Mouse (Mus musculus) olfactory bulb, adult 2 months (tissue): ENCODE measurements at regions not wholly inside any gene's neighbourhood (a gene's known extent, or its start where the extent isn't known, plus 50 kb on each side); places are given as distances from the start of the nearest gene placed in this dataset.

Source experiments
- H3K27ac ChIP-seq: fragments of 200-500 bp; 2 replicates; pipeline ENCODE4 v1.5.1; 2012; ENCODE audit warnings: low read depth, low read length; ENCODE audit not compliant: insufficient read depth
- H3K4me1 ChIP-seq: fragments of 200-500 bp; 2 replicates; pipeline ENCODE4 v1.6.1; 2012; ENCODE audit warnings: low read length; ENCODE audit not compliant: control insufficient read depth, insufficient read depth
- H3K4me3 ChIP-seq: fragments of 200-500 bp; 2 replicates; pipeline ENCODE4 v1.5.1; 2012; ENCODE audit warnings: mild to moderate bottlenecking, low read depth, low read length, moderate library complexity; ENCODE audit not compliant: insufficient read depth
- CTCF ChIP-seq: fragments of 200-500 bp; IDR thresholded peaks from 2 replicates; pipeline ENCODE4 v1.5.1; 2012; ENCODE audit warnings: low read depth, mild to moderate bottlenecking, low read length, moderate library complexity; ENCODE audit not compliant: insufficient read depth
- POLR2A ChIP-seq: fragments of 200-500 bp; IDR thresholded peaks from 2 replicates; pipeline ENCODE4 v1.6.1; 2012; ENCODE audit warnings: mild to moderate bottlenecking, low read depth, low read length, moderate library complexity; ENCODE audit not compliant: insufficient read depth
- WGBS: fragments of 180-500 bp; shearing (Covaris S2); methylation state at CpG from one replicate; pipeline ENCODE4 v1.1.7; 2018; 5-methylcytosine and 5-hydroxymethylcytosine counted together

DNA sequence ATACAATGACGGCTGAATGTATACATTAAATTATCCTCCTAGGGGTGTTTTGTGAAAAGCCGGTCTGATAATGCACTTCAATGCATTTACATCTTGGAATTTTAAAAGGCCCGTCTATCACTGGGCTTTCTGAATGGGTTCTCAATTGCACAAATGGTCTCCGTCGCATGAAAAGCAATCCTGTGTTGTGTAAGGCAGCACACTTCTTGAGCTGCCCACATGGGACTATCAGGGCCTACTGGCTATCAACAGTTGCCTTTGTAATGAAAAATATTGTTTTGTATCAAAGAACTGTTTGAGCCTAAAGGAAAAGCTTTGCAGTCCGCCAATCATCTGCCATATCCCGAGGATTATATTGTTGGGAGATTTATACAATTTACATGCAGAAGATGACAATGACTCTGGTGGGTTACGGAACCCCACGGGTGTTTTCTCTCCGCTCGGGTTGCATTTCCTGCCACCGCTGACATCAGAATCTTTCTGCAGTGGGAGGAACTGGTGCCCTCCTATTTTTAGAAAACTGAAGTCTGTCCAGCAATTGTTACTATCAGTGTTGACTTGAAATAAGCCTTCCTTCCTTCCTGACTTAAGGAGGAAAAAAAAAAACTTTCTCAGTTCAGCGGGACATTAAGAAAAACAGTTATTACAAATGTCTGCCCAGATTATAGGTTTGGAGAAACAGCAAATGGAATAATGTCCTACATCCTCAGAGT lies 118.7 kb downstream of the Tmem26 start:
- 17% methylated on average over 13 of the region's 13 CpGs for WGBS
- Histone ChIP-seq H3K27ac (no peak overlapping the region), H3K4me3 (no peak overlapping the region), H3K4me1 (peaks cover 2% of the 10 kb centered on the region; the same call in 1 of the 2 replicates)
- no peak for TF ChIP-seq POLR2A
- no peak for TF ChIP-seq CTCF

DNA sequence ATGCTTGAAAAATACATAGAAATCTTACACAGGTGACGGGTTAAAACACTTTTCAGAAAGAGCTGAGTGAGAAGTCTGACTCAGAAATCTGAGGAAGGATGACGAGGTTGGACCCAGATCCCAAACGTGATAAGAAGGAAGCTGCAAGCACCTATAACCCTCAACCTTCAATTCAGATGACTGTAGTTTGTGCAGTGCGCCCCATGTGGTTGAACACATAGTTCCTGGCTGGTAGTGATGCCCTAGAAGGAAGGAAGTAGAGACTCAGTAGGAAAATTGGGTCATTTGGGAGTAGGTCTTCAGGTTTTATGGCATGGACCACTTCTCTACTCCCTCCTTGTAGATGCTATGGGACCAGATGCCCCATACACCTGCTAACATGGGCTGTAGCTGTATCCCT lies 120.6 kb downstream of the Tmem26 start:
- WGBS: 85% methylated on average over 4 of the region's 4 CpGs
- TF ChIP-seq CTCF (no peak), POLR2A (no peak)

DNA sequence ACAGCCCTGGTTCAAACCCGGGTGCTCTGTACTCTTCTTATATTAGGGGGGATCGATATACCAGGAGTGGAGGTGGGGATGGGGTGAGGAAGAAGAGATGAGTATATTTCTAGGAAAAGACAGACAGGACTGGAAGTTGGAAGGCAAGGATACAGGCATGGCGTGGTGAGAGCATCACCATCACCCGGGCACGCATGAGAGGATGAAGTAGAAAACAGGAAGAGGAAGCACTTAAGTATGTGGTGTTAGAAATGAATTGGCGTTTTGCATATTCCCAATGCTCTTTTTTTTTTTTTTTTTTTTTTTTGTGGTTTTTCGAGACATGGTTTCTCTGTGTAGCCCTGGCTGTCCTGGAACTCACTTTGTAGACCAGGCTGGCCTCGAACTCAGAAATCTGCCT lies 121.2 kb downstream of the Tmem26 start:
- WGBS: 92% methylated on average over 8 of the region's 8 CpGs
- Histone ChIP-seq H3K4me1 (peaks cover 2% of the 10 kb centered on the region; the same call in 1 of the 2 replicates), H3K4me3 (no peak overlapping the region), H3K27ac (no peak overlapping the region)
- TF ChIP-seq CTCF (no peak), POLR2A (no peak)

More for the DNA sequence above, 120.6 kb downstream of the Tmem26 start:
- H3K4me1 ChIP-seq: peaks cover 2% of the 10 kb centered on the region; the same call in 1 of the 2 replicates
- H3K4me3 ChIP-seq: no peak overlapping the region
- H3K27ac ChIP-seq: no peak overlapping the region

DNA sequence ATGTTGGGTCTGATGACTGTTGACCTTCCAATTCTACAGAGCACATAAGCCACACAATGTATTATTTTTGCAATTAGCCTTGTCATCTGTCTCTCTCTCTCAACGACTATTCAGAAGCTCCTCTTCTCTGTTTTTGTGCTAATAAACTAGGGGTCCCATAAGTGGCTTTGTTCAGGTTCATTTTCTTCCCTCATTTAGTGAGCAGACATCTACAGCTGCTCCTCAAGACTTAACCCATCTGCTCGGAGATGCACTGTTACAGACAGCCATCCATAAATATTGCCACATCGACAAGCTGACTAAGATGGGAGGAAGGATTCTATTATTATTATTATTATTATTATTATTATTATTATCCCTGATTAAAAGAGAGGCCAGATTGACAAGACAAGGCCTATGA lies 127.7 kb downstream of the Tmem26 start:
- Histone ChIP-seq H3K27ac (no peak overlapping the region), H3K4me1 (no peaks in the 10 kb centered on the region), H3K4me3 (no peak overlapping the region)
- no peak for TF ChIP-seq CTCF
- no peak for TF ChIP-seq POLR2A
- WGBS: 83% methylated on average over 3 of the region's 3 CpGs

DNA sequence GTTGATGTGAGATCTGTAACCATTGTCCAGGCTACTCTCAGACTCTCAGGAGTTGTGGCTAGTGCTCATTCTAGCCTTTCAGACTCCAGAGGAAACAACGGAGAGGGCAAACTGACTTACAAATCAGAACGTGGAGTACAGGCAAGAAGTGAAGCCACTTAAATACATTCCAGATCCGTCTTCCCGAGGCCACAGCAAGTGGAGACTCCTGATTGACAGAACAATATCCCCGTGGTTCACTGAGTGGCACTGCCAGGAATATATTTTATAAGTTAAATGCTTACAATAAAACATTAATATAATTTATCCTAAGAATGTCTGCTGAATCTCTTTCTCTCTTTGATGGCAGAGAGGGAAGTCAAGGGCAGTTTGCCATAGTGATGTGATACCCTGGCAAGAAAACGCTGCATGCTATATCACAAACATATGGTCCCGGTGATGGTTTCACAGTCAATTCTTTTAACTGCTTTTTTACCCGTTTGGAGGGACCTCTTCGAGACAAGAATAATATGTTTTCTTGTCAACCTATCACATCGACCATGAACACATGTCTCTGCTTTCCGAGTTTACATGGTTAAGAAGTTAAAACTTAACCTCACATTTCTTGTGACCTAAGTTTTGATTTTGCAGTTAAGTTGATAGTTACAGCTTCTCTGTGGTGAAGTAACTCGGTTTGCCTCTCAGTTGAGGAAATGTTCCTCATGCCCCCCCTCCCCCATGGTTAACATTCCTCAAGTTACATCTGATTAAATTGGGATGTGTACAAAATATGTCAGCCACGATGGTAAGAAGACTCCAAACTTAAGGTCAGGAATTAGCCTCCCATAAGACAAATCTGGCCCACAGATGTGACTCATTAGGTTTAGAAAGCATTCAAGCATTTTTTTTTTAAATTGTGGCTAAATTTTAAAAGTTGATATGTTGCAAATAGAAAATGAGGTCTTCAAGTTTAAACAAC lies 132.8 kb downstream of the Tmem26 start:
- Histone ChIP-seq H3K27ac (no peak overlapping the region), H3K4me3 (no peak overlapping the region), H3K4me1 (no peaks in the 10 kb centered on the region)
- TF ChIP-seq POLR2A: no peak
- TF ChIP-seq CTCF: no peak
- 80% methylated on average over 13 of the region's 13 CpGs for WGBS

GRCm38 (mm10) chr10:68864606-68865378 lies 141.3 kb downstream of the Tmem26 start:
- no peak for TF ChIP-seq CTCF
- no peak overlapping the region for H3K27ac ChIP-seq
- H3K4me1 ChIP-seq: no peaks in the 10 kb centered on the region
- WGBS: 64% methylated on average over 8 of the region's 8 CpGs
- H3K4me3 ChIP-seq: no peak overlapping the region

GRCm38 (mm10) chr10:68865776-68866175 lies 142.3 kb downstream of the Tmem26 start:
- 65% methylated on average over 5 of the region's 5 CpGs for WGBS
- no peaks in the 10 kb centered on the region for H3K4me1 ChIP-seq
- H3K27ac ChIP-seq: no peak overlapping the region
- TF ChIP-seq POLR2A (no peak), CTCF (no peak)
- no peak overlapping the region for H3K4me3 ChIP-seq

DNA sequence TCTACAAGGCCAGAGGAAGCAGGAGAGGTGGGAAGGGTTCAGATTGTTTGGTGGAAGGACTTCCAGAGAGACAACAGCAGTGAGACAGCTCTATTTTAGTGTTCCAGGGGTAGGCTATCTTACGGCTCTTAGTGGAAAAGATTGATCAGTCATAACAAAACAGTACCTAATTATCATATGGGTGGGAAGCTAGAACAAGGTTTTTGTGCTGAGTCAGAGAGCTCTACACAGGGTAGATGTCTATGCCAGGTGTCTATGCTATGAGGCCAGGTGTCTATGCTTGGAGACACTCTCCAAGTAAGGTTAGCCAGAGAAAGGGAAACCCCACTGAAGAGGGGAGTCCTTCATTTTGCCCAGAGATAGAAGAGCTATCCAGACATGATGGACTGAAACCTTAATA lies 143.9 kb downstream of the Tmem26 start:
- H3K27ac ChIP-seq: no peak overlapping the region
- no peaks in the 10 kb centered on the region for H3K4me1 ChIP-seq
- TF ChIP-seq POLR2A: no peak
- no peak overlapping the region for H3K4me3 ChIP-seq
- WGBS: 93% methylated on average over 1 of the region's 1 CpGs

DNA sequence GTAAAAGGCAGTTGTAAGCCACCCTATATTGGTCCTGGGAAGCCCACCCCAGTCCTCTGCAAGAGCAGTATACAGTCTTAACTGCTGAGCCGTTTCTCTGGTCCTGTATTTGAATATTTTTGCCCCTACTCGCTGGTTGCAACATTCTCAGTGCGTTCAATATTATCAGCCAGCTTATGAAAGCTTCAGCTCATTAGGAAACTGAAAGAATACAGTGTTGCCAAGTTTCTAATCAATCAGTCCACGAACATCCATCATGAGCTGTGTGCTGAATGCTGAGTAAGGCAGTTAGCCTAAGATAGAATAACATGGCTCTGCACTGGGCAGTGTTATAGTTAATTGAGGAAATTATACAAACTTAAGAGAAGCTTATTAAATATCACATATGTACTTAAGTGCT lies 148.7 kb downstream of the Tmem26 start:
- Histone ChIP-seq H3K4me3 (no peak overlapping the region), H3K27ac (no peak overlapping the region), H3K4me1 (no peaks in the 10 kb centered on the region)
- TF ChIP-seq POLR2A (no peak), CTCF (no peak)
- 64% methylated on average over 4 of the region's 4 CpGs for WGBS
